Mouse (Mus musculus): ENCODE results near the gene Gm10639. TPM values are rescaled to one million over a fixed set of nuclear protein-coding genes. Genes with fewer than 3 reads are reported as not detected.
"Not testable (repeated sequence)": the region's sequence is repeated elsewhere in the genome, so short reads cannot be mapped to it uniquely, and the experiment has no call there.

Gm10639 gene
- total RNA-seq, 2 experiments from 2014 or later, result not detected

- ATAC-seq (replicated peaks; ENCODE audit: poor library complexity, severe bottlenecking), result not testable (repeated sequence)
Observed at GRCm38 (mm10) chr9:78345235-78345634, 55.5 kb downstream of the Gm10639 start.

- ATAC-seq (replicated peaks; ENCODE audit: poor library complexity, severe bottlenecking), result no peak
Observed at GRCm38 (mm10) chr9:78347004-78347403, 57.3 kb downstream of the Gm10639 start.

- not testable (repeated sequence) for ATAC-seq (replicated peaks; ENCODE audit: poor library complexity, severe bottlenecking)
Observed at GRCm38 (mm10) chr9:78348206-78349004, 58.7 kb downstream of the Gm10639 start.

- not testable (repeated sequence) for ATAC-seq (replicated peaks; ENCODE audit: poor library complexity, severe bottlenecking)
Observed at GRCm38 (mm10) chr9:78349141-78349540, 59.4 kb downstream of the Gm10639 start.

- not testable (repeated sequence) for ATAC-seq (replicated peaks; ENCODE audit: poor library complexity, severe bottlenecking)
Observed at GRCm38 (mm10) chr9:78350007-78350406, 60.3 kb downstream of the Gm10639 start.

- no peak for ATAC-seq (replicated peaks; ENCODE audit: poor library complexity, severe bottlenecking)
Observed at GRCm38 (mm10) chr9:78351504-78352220, 61.9 kb downstream of the Gm10639 start.

Other genes starting within 250 kb of the Gm10639 start
- not detected in 2 replicates for gene Gcm1, start 238.0 kb upstream of the Gm10639 start, total RNA-seq (2014; fragmentation: Nextera tagmentation)
- gene Gcm1, start 238.0 kb upstream of the Gm10639 start, total RNA-seq (2017), result not detected in 2 replicates
- 50.6 and 67.0 TPM in 2 replicates for gene Fbxo9, start 180.9 kb upstream of the Gm10639 start, total RNA-seq (2014; fragmentation: Nextera tagmentation)
- 42.1 and 54.5 TPM in 2 replicates for gene Fbxo9, start 180.9 kb upstream of the Gm10639 start, total RNA-seq (2017)
- 11.8 and 15.4 TPM in 2 replicates for gene Ick, start 180.7 kb upstream of the Gm10639 start, total RNA-seq (2014; fragmentation: Nextera tagmentation)
- 8.4 and 13.1 TPM in 2 replicates for gene Ick, start 180.7 kb upstream of the Gm10639 start, total RNA-seq (2017)
- gene Gsta4, start 107.1 kb upstream of the Gm10639 start, total RNA-seq (2014; fragmentation: Nextera tagmentation), result 1.9 and 3.4 TPM in 2 replicates
- 2.0 and 2.8 TPM in 2 replicates for gene Gsta4, start 107.1 kb upstream of the Gm10639 start, total RNA-seq (2017)
- not detected in 2 replicates for gene Gsta1, start 59.3 kb upstream of the Gm10639 start, total RNA-seq (2014; fragmentation: Nextera tagmentation)
- gene Gsta1, start 59.3 kb upstream of the Gm10639 start, total RNA-seq (2017), result not detected in 2 replicates
- not detected in 2 replicates for gene Gm3776, start 32.8 kb upstream of the Gm10639 start, total RNA-seq (2014; fragmentation: Nextera tagmentation)
- not detected in 2 replicates for gene Gm3776, start 32.8 kb upstream of the Gm10639 start, total RNA-seq (2017)
- not detected in 2 replicates for gene Omt2a, start 24.9 kb downstream of the Gm10639 start, total RNA-seq (2014; fragmentation: Nextera tagmentation)
- gene Omt2a, start 24.9 kb downstream of the Gm10639 start, total RNA-seq (2017), result not detected in 2 replicates
- not detected in 2 replicates for gene Omt2b, start 37.7 kb downstream of the Gm10639 start, total RNA-seq (2014; fragmentation: Nextera tagmentation)
- not detected in 2 replicates for gene Omt2b, start 37.7 kb downstream of the Gm10639 start, total RNA-seq (2017)
- gene Gsta2, start 65.9 kb downstream of the Gm10639 start, total RNA-seq (2014; fragmentation: Nextera tagmentation), result not detected in 2 replicates
- gene Gsta2, start 65.9 kb downstream of the Gm10639 start, total RNA-seq (2017), result not detected in 2 replicates
- not detected in 2 replicates for gene Dppa5a, start 78.3 kb downstream of the Gm10639 start, total RNA-seq (2014; fragmentation: Nextera tagmentation)
- not detected in 2 replicates for gene Dppa5a, start 78.3 kb downstream of the Gm10639 start, total RNA-seq (2017)
- not detected in 2 replicates for gene Ooep, start 88.8 kb downstream of the Gm10639 start, total RNA-seq (2014; fragmentation: Nextera tagmentation)
- not detected in 2 replicates for gene Ooep, start 88.8 kb downstream of the Gm10639 start, total RNA-seq (2017)
- gene Ddx43, start 105.9 kb downstream of the Gm10639 start, total RNA-seq (2014; fragmentation: Nextera tagmentation), result 0.28 TPM in 1 of 2 replicates, not detected in the other
- gene Ddx43, start 105.9 kb downstream of the Gm10639 start, total RNA-seq (2017), result 0.04 TPM in 1 of 2 replicates, not detected in the other
- 23.1 and 24.9 TPM in 2 replicates for gene Cgas, start 153.3 kb downstream of the Gm10639 start, total RNA-seq (2014; fragmentation: Nextera tagmentation)
- gene Cgas, start 153.3 kb downstream of the Gm10639 start, total RNA-seq (2017), result 20.1 and 23.2 TPM in 2 replicates
- 27.8 and 43.2 TPM in 2 replicates for gene Mto1, start 158.3 kb downstream of the Gm10639 start, total RNA-seq (2014; fragmentation: Nextera tagmentation)
- 30.2 and 31.5 TPM in 2 replicates for gene Mto1, start 158.3 kb downstream of the Gm10639 start, total RNA-seq (2017)
- not detected in 2 replicates for gene Gm17324, start 158.9 kb downstream of the Gm10639 start, total RNA-seq (2014; fragmentation: Nextera tagmentation)
- gene Gm17324, start 158.9 kb downstream of the Gm10639 start, total RNA-seq (2017), result 0.46 TPM in 1 of 2 replicates, not detected in the other
- 11,615 and 12,636 TPM in 2 replicates for gene Eef1a1, start 199.2 kb downstream of the Gm10639 start, total RNA-seq (2014; fragmentation: Nextera tagmentation)
- 9,337 and 10,965 TPM in 2 replicates for gene Eef1a1, start 199.2 kb downstream of the Gm10639 start, total RNA-seq (2017)